Mouse (Mus musculus) intestine, embryonic 14.5 days (tissue): Measurements from ENCODE around the gene Dyrk4. TPM values are rescaled to one million over a fixed set of nuclear protein-coding genes. Genes with fewer than 3 reads are reported as not detected.

Source experiments
- ATAC-seq: fragments of 200-750 bp; cut with Nextera tagmentation; replicated peaks from 2 replicates; pipeline ENCODE4 v1.8.0; 2017; ENCODE audit warnings: low read depth, moderate number of reproducible peaks, moderate TSS enrichment, moderate library complexity; ENCODE audit not compliant: low FRiP score, low TSS enrichment
- DNase-seq: peaks from one replicate; pipeline ENCODE4 v3.0.0-alpha.2; 2018; ENCODE audit warnings: low spot score
- H3K27ac ChIP-seq: fragments of 300-500 bp; sonication (generic); 2 replicates; pipeline ENCODE4 v1.5.1; 2014; ENCODE audit warnings: low read depth, mild to moderate bottlenecking, control low read depth
- H3K27me3 ChIP-seq: fragments of 300-500 bp; sonication (generic); replicated peaks from 2 replicates; pipeline ENCODE4 v1.6.1; 2014; ENCODE audit warnings: low read length, control low read depth; ENCODE audit not compliant: control insufficient read depth, insufficient read depth
- H3K36me3 ChIP-seq: fragments of 300-500 bp; sonication (generic); 2 replicates; pipeline ENCODE4 v1.6.1; 2014; ENCODE audit warnings: low read length, control low read depth; ENCODE audit not compliant: control insufficient read depth, insufficient read depth
- H3K4me1 ChIP-seq: fragments of 300-500 bp; sonication (generic); replicated peaks from 2 replicates; pipeline ENCODE4 v1.6.1; 2014; ENCODE audit warnings: low read length, control low read depth, mixed read lengths; ENCODE audit not compliant: control insufficient read depth, insufficient read depth
- H3K4me2 ChIP-seq: fragments of 300-500 bp; sonication (generic); 2 replicates; pipeline ENCODE4 v1.6.1; 2014; ENCODE audit warnings: low read length
- H3K4me3 ChIP-seq: fragments of 300-500 bp; sonication (generic); 2 replicates; pipeline ENCODE4 v1.5.1; 2014; ENCODE audit warnings: low read depth, low read length, control low read depth, mixed read lengths
- H3K9ac ChIP-seq: fragments of 300-500 bp; sonication (generic); 2 replicates; pipeline ENCODE4 v1.6.1; 2014; ENCODE audit warnings: mild to moderate bottlenecking, low read length
- H3K9me3 ChIP-seq: fragments of 300-500 bp; sonication (generic); 2 replicates; pipeline ENCODE4 v1.6.1; 2016; ENCODE audit warnings: low read length, control low read depth; ENCODE audit not compliant: control insufficient read depth
- WGBS: fragments of 180-500 bp; shearing (Covaris S2); extraction: QIAGEN DNeasy Blood & Tissue Kit; methylation state at CpG from one replicate; pipeline ENCODE4 v1.1.7; 2014; 5-methylcytosine and 5-hydroxymethylcytosine counted together
- polyA plus RNA-seq: library from polyadenylated mRNA; unstranded; fragments of >200 nt; fragmentation: Nextera tagmentation; extraction: Ambion mirVana; gene quantifications from 2 replicates; pipeline ENCODE4 v1.2.1, GENCODE M21; 2014

Dyrk4 gene
- polyA plus RNA-seq, 1 experiment from 2014 or later, result not detected

- Histone ChIP-seq H3K4me1 (peaks cover 5% of the 10 kb centered on the region), H3K9me3 (no peaks in the 10 kb centered on the region), H3K4me2 (no peak within 1 kb of the TSS), H3K4me3 (no peak within 1 kb of the TSS), H3K27me3 (peaks cover 4% of the 10 kb centered on the region; the same call in 1 of the 2 replicates), H3K9ac (no peak within 1 kb of the TSS), H3K27ac (no peak within 1 kb of the TSS), H3K36me3 (no peaks in the 10 kb centered on the region)
- ATAC-seq (no peak), DNase-seq (peak; percentile 21)
These were observed 68.8 kb downstream of the Dyrk4 start, which contains the start of gene Akap3 for GRCm38 (mm10) chr6:126852881-126853280. Gene Akap3, plus strand, starts transcription at chr6:126853098.

DNA sequence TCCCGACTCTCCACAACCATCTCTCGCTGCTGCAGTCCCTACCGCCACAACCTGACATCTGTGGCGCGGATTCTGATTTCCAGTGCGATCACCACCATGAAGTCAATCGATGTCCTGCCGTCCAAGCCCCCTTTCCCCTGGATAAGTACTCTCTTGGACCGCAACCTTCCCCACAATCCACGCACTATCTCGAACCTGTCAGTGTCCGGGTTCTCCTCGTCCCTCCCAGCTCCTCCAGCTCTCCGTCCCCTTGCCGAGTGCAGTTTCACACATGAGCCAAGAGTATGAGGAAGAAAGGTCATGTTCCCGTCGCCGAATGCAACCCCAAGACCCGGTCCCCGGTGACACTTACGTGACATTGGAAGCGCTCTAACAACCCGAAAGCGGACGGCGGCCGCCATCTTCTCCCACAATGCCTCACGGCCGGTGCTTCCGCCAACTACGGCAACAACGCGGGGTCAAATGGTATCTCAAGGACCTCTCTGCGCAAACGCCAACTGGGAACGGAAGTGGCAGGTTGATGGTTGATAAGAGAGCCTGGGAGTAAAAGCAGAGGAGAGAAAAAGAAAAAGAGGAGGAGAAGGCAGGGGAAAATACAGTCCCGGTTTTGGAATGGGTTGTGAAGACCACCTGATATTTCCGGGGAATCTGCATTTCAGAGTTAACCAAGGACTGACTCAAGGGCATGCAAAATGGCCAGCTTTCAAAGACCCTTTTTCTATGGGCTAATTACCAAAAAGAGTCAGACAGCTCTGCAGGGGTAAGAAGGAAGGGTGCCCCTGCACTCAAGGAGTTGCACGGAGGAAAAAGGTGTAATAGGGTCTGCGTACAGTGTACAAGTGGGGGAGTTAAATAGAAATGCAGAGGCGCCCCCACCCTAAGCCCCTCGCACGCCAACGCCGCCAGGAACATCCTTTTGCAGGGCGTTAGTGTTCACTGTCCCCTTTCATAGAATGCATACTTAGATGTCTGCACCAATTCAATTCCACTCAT lies 72.6 kb downstream of the Dyrk4 start, which contains the start of gene Ndufa9:
Ndufa9 (minus strand) TSS at position 425 of the 993 bp plus-strand sequence.
- Histone ChIP-seq H3K9me3 (no peaks in the 10 kb centered on the region), H3K27ac (no peak within 1 kb of the TSS), H3K36me3 (peaks cover 7% of the 10 kb centered on the region; the same call in 1 of the 2 replicates), H3K4me1 (peaks cover 13% of the 10 kb centered on the region), H3K4me2 (peak within 1 kb of the TSS; percentile 95), H3K27me3 (peaks cover 4% of the 10 kb centered on the region; the same call in 1 of the 2 replicates), H3K4me3 (peak within 1 kb of the TSS; percentile 89), H3K9ac (peak within 1 kb of the TSS; percentile 87)
- ATAC-seq (peak; percentile 89), DNase-seq (peak; percentile 95)
- WGBS, result 8% methylated on average over 46 of the region's 46 CpGs

DNA sequence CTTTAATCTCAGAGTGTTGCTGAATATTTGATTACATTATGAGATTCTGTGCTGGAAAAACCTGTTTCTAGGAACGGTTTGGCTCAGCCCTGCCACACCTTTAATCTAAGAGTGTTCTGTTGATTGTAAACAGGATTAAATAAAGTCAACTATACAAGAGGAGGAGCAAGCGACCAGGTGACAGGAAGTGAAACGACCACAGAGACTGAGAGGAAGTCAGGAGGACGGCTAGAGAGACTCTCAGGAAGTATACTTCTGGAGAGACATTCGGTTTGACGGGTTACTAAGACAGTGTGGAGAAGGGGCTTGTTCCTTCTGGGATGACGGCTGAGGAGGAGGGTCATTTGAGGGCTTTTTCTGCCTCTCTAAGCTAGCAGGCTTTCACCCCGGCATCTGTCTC lies 85.0 kb downstream of the Dyrk4 start:
- ATAC-seq (no peak), DNase-seq (no peak)
- 89% methylated on average over 8 of the region's 8 CpGs for WGBS
- Histone ChIP-seq H3K36me3 (peaks cover 96% of the 10 kb centered on the region), H3K9me3 (no peaks in the 10 kb centered on the region), H3K27ac (no peak overlapping the region), H3K27me3 (no peaks in the 10 kb centered on the region), H3K4me2 (no peak overlapping the region), H3K4me1 (no peaks in the 10 kb centered on the region), H3K4me3 (no peak overlapping the region), H3K9ac (no peak overlapping the region)

Other genes starting within 250 kb of the Dyrk4 start
- 2.6 and 2.7 TPM in 2 replicates for gene Kcna6, start 181.2 kb downstream of the Dyrk4 start, polyA plus RNA-seq
- 212 and 219 TPM in 2 replicates for gene Ndufa9, start 72.7 kb downstream of the Dyrk4 start, polyA plus RNA-seq
- gene Akap3, start 68.7 kb downstream of the Dyrk4 start, polyA plus RNA-seq, result 0.08 TPM in 1 of 2 replicates, not detected in the other
- gene Rad51ap1, start 17.7 kb upstream of the Dyrk4 start, polyA plus RNA-seq, result 62.8 and 68.1 TPM in 2 replicates
- 15.1 and 15.9 TPM in 2 replicates for gene D6Wsu163e, start 18.1 kb upstream of the Dyrk4 start, polyA plus RNA-seq
- gene Fgf6, start 93.7 kb upstream of the Dyrk4 start, polyA plus RNA-seq, result 0.04 TPM in 1 of 2 replicates, not detected in the other
- not detected in 2 replicates for gene Fgf23, start 151.1 kb upstream of the Dyrk4 start, polyA plus RNA-seq
- 4.4 and 5.3 TPM in 2 replicates for gene Tigar, start 187.7 kb upstream of the Dyrk4 start, polyA plus RNA-seq
- 1,100 and 1,123 TPM in 2 replicates for gene Ccnd2, start 230.4 kb upstream of the Dyrk4 start, polyA plus RNA-seq